Mouse (Mus musculus) liver, adult 2 months (tissue): Measurements from ENCODE around the gene Rpl27a.

Experiments
- CTCF ChIP-seq: fragments of 200-500 bp; IDR thresholded peaks from 2 replicates; pipeline ENCODE4 v1.5.1; 2011; ENCODE audit warnings: low read depth, low read length, control low read depth
- POLR2A ChIP-seq: fragments of 200-500 bp; IDR thresholded peaks from 2 replicates; pipeline ENCODE4 v1.6.1; 2011; ENCODE audit warnings: low read length, control low read depth; ENCODE audit not compliant: insufficient read depth; ENCODE audit errors: extremely low read depth

GRCm38 (mm10) chr7:109525740-109526663, 7.1 kb downstream of the Rpl27a start:
- no peak for TF ChIP-seq CTCF
- no peak for TF ChIP-seq POLR2A
